Mouse (Mus musculus) layer of hippocampus, adult 8-10 months (tissue): ENCODE data around the gene Hoxa2. TPM values are rescaled to one million over a fixed set of nuclear protein-coding genes. Genes with fewer than 3 reads are reported as not detected.

Source experiments
- DNase-seq, 2 experiments: peaks; one replicate each; pipeline ENCODE4 v3.0.0; 2022; ENCODE audit warnings: low spot score in 2 of 2
- total RNA-seq, 4 experiments: library from RNA; stranded (reverse); gene quantifications; 2 replicates each; pipeline ENCODE4 v1.2.4; 2022

Gene Hoxa2
- total RNA-seq, 4 experiments from 2014 or later: not detected

GRCm38 (mm10) chr6:52151571-52151970 lies 13.1 kb downstream of the Hoxa2 start:
- no peak for DNase-seq

- no peak for DNase-seq
These were observed 14.1 kb downstream of the Hoxa2 start for GRCm38 (mm10) chr6:52150401-52150966.

- DNase-seq: no peak
These were observed 25.5 kb downstream of the Hoxa2 start for GRCm38 (mm10) chr6:52139115-52139514.

GRCm38 (mm10) chr6:52138576-52138975 lies 26.1 kb downstream of the Hoxa2 start:
- DNase-seq: no peak

GRCm38 (mm10) chr6:52137841-52138535 lies 26.6 kb downstream of the Hoxa2 start:
- DNase-seq: no peak

- DNase-seq: no peak
These were observed 41.0 kb downstream of the Hoxa2 start for GRCm38 (mm10) chr6:52123673-52124072.

- DNase-seq: no peak
These were observed 43.5 kb downstream of the Hoxa2 start for GRCm38 (mm10) chr6:52121173-52121572.

- DNase-seq: peak; percentile 5 to 13
These were observed 45.6 kb downstream of the Hoxa2 start for GRCm38 (mm10) chr6:52118903-52119635.

- no peak for DNase-seq
These were observed 48.7 kb downstream of the Hoxa2 start for GRCm38 (mm10) chr6:52115899-52116298.

Other genes with a start within 250 kb of the Hoxa2 start
- gene Skap2, start 152.3 kb downstream of the Hoxa2 start, total RNA-seq: 10 to 100 TPM; 17.0 to 30.2 (median 25.6) TPM
- not detected for gene Hoxa1, start 6.5 kb downstream of the Hoxa2 start, total RNA-seq
- gene 5730596B20Rik, start 12.7 kb upstream of the Hoxa2 start, total RNA-seq: not detected
- gene Hoxa4, start 26.9 kb upstream of the Hoxa2 start, total RNA-seq: not detected
- not detected for gene Hoxa5, start 39.8 kb upstream of the Hoxa2 start, total RNA-seq
- gene Hoxa6, start 43.9 kb upstream of the Hoxa2 start, total RNA-seq: not detected
- not detected for gene Hoxa3, start 48.5 kb upstream of the Hoxa2 start, total RNA-seq
- gene Gm28308, start 48.5 kb upstream of the Hoxa2 start, total RNA-seq: not detected
- not detected for gene Hoxa7, start 57.0 kb upstream of the Hoxa2 start, total RNA-seq
- gene Hoxa9, start 66.3 kb upstream of the Hoxa2 start, total RNA-seq: not detected
- not detected for gene Hoxa10, start 76.0 kb upstream of the Hoxa2 start, total RNA-seq
- gene Hoxa11, start 81.0 kb upstream of the Hoxa2 start, total RNA-seq: not detected
- not detected for gene Hoxa13, start 96.0 kb upstream of the Hoxa2 start, total RNA-seq
- not detected for gene Evx1, start 148.7 kb upstream of the Hoxa2 start, total RNA-seq